Mouse (Mus musculus): ENCODE results near the gene Cdc42ep1. TPM values are rescaled to one million over a fixed set of nuclear protein-coding genes. Genes with fewer than 3 reads are reported as not detected.
"Not testable (repeated sequence)": the region's sequence is repeated elsewhere in the genome, so short reads cannot be mapped to it uniquely, and the experiment has no call there.

The Cdc42ep1 gene
- polyA plus RNA-seq, 1 experiment from 2014 or later: 4.6 TPM

- Histone ChIP-seq H3K4me3 (ENCODE audit: low read depth, low read length) (no peak overlapping the region), H3K27ac (ENCODE audit: low read depth, low read length) (no peak overlapping the region), H3K36me3 (ENCODE audit: control insufficient read depth, insufficient read depth, low read length) (no peaks in the 10 kb centered on the region), H3K27me3 (ENCODE audit: control insufficient read depth, insufficient read depth, low read length) (peaks cover 9% of the 10 kb centered on the region), H3K4me1 (ENCODE audit: control insufficient read depth, insufficient read depth, low read length) (peaks cover 18% of the 10 kb centered on the region; the same call in 1 of the 2 replicates), H3K9ac (replicated peaks; ENCODE audit: low read depth, low read length) (no peak overlapping the region), H3K9me3 (ENCODE audit: control insufficient read depth, low read length) (no peaks in the 10 kb centered on the region), H3K4me2 (ENCODE audit: low read depth, low read length) (0 out of 2 replicates have a peak overlapping the region, but pooled peaks have one; percentile 18)
- no peak for ATAC-seq (ENCODE audit: low read depth)
- 24% methylated on average over 9 of the region's 9 CpGs for WGBS
Measured at GRCm38 (mm10) chr15:78844791-78845190, 2.4 kb downstream of the Cdc42ep1 start.

- no peak for ATAC-seq (ENCODE audit: low read depth)
Measured at GRCm38 (mm10) chr15:78845321-78845720, 2.9 kb downstream of the Cdc42ep1 start.

GRCm38 (mm10) chr15:78845867-78846266 is 3.4 kb downstream of the Cdc42ep1 start:
- Histone ChIP-seq H3K4me1 (ENCODE audit: control insufficient read depth, insufficient read depth, low read length) (peaks cover 13% of the 10 kb centered on the region; the same call in 1 of the 2 replicates), H3K9ac (replicated peaks; ENCODE audit: low read depth, low read length) (no peak overlapping the region), H3K9me3 (ENCODE audit: control insufficient read depth, low read length) (no peaks in the 10 kb centered on the region), H3K27ac (ENCODE audit: low read depth, low read length) (no peak overlapping the region), H3K4me2 (ENCODE audit: low read depth, low read length) (no peak overlapping the region), H3K36me3 (ENCODE audit: control insufficient read depth, insufficient read depth, low read length) (no peaks in the 10 kb centered on the region), H3K4me3 (ENCODE audit: low read depth, low read length) (no peak overlapping the region), H3K27me3 (ENCODE audit: control insufficient read depth, insufficient read depth, low read length) (peaks cover 9% of the 10 kb centered on the region)
- WGBS: 75% methylated on average over 8 of the region's 8 CpGs
- ATAC-seq (ENCODE audit: low read depth): no peak

More at GRCm38 (mm10) chr15:78845321-78845720, 2.9 kb downstream of the Cdc42ep1 start:
- WGBS: 79% methylated on average over 11 of the region's 11 CpGs
- no peak overlapping the region for H3K27ac ChIP-seq (ENCODE audit: low read depth, low read length)
- no peak overlapping the region for H3K4me3 ChIP-seq (ENCODE audit: low read depth, low read length)
- no peak overlapping the region for H3K9ac ChIP-seq (replicated peaks; ENCODE audit: low read depth, low read length)
- H3K4me1 ChIP-seq (ENCODE audit: control insufficient read depth, insufficient read depth, low read length): peaks cover 13% of the 10 kb centered on the region; the same call in 1 of the 2 replicates
- H3K4me2 ChIP-seq (ENCODE audit: low read depth, low read length): 0 out of 2 replicates have a peak overlapping the region, but pooled peaks have one; percentile 4
- peaks cover 9% of the 10 kb centered on the region for H3K27me3 ChIP-seq (ENCODE audit: control insufficient read depth, insufficient read depth, low read length)
- H3K36me3 ChIP-seq (ENCODE audit: control insufficient read depth, insufficient read depth, low read length): no peaks in the 10 kb centered on the region
- H3K9me3 ChIP-seq (ENCODE audit: control insufficient read depth, low read length): no peaks in the 10 kb centered on the region

GRCm38 (mm10) chr15:78846352-78846751 is 3.9 kb downstream of the Cdc42ep1 start:
- H3K9me3 ChIP-seq (ENCODE audit: control insufficient read depth, low read length): no peaks in the 10 kb centered on the region
- H3K4me2 ChIP-seq (ENCODE audit: low read depth, low read length): no peak overlapping the region
- no peak overlapping the region for H3K27ac ChIP-seq (ENCODE audit: low read depth, low read length)
- H3K27me3 ChIP-seq (ENCODE audit: control insufficient read depth, insufficient read depth, low read length): peaks cover 9% of the 10 kb centered on the region
- 73% methylated on average over 8 of the region's 8 CpGs for WGBS
- no peak overlapping the region for H3K9ac ChIP-seq (replicated peaks; ENCODE audit: low read depth, low read length)
- ATAC-seq (ENCODE audit: low read depth): no peak
- no peaks in the 10 kb centered on the region for H3K36me3 ChIP-seq (ENCODE audit: control insufficient read depth, insufficient read depth, low read length)
- H3K4me3 ChIP-seq (ENCODE audit: low read depth, low read length): no peak overlapping the region
- H3K4me1 ChIP-seq (ENCODE audit: control insufficient read depth, insufficient read depth, low read length): peaks cover 12% of the 10 kb centered on the region; the same call in 1 of the 2 replicates

GRCm38 (mm10) chr15:78846805-78847204 is 4.4 kb downstream of the Cdc42ep1 start:
- peaks cover 10% of the 10 kb centered on the region; the same call in 1 of the 2 replicates for H3K4me1 ChIP-seq (ENCODE audit: control insufficient read depth, insufficient read depth, low read length)
- not testable (repeated sequence) for H3K4me3 ChIP-seq (ENCODE audit: low read depth, low read length); H3K36me3 ChIP-seq (ENCODE audit: control insufficient read depth, insufficient read depth, low read length); H3K27ac ChIP-seq (ENCODE audit: low read depth, low read length); H3K9ac ChIP-seq (replicated peaks; ENCODE audit: low read depth, low read length); H3K4me2 ChIP-seq (ENCODE audit: low read depth, low read length); H3K27me3 ChIP-seq (ENCODE audit: control insufficient read depth, insufficient read depth, low read length); H3K9me3 ChIP-seq (ENCODE audit: control insufficient read depth, low read length); ATAC-seq (ENCODE audit: low read depth)
- WGBS: 89% methylated on average over 6 of the region's 7 CpGs

GRCm38 (mm10) chr15:78848467-78848866 is 6.0 kb downstream of the Cdc42ep1 start:
- Histone ChIP-seq H3K27ac (ENCODE audit: low read depth, low read length) (no peak overlapping the region), H3K36me3 (ENCODE audit: control insufficient read depth, insufficient read depth, low read length) (no peaks in the 10 kb centered on the region), H3K9me3 (ENCODE audit: control insufficient read depth, low read length) (no peaks in the 10 kb centered on the region), H3K4me1 (ENCODE audit: control insufficient read depth, insufficient read depth, low read length) (0 out of 2 replicates have a peak, but pooled peaks cover 2% of the 10 kb centered on the region), H3K4me2 (ENCODE audit: low read depth, low read length) (no peak overlapping the region), H3K4me3 (ENCODE audit: low read depth, low read length) (no peak overlapping the region), H3K9ac (replicated peaks; ENCODE audit: low read depth, low read length) (no peak overlapping the region), H3K27me3 (ENCODE audit: control insufficient read depth, insufficient read depth, low read length) (peaks cover 6% of the 10 kb centered on the region; the same call in 1 of the 2 replicates)
- ATAC-seq (ENCODE audit: low read depth): no peak
- WGBS: 38% methylated on average over 5 of the region's 5 CpGs

GRCm38 (mm10) chr15:78849485-78849884 is 7.1 kb downstream of the Cdc42ep1 start:
- 0 out of 2 replicates have a peak, but pooled peaks cover 2% of the 10 kb centered on the region for H3K4me1 ChIP-seq (ENCODE audit: control insufficient read depth, insufficient read depth, low read length)
- H3K36me3 ChIP-seq (ENCODE audit: control insufficient read depth, insufficient read depth, low read length): no peaks in the 10 kb centered on the region
- WGBS: 89% methylated on average over 12 of the region's 12 CpGs
- no peak overlapping the region for H3K4me2 ChIP-seq (ENCODE audit: low read depth, low read length)
- H3K4me3 ChIP-seq (ENCODE audit: low read depth, low read length): no peak overlapping the region
- H3K9ac ChIP-seq (replicated peaks; ENCODE audit: low read depth, low read length): no peak overlapping the region
- no peak overlapping the region for H3K27ac ChIP-seq (ENCODE audit: low read depth, low read length)
- H3K27me3 ChIP-seq (ENCODE audit: control insufficient read depth, insufficient read depth, low read length): no peaks in the 10 kb centered on the region
- no peaks in the 10 kb centered on the region for H3K9me3 ChIP-seq (ENCODE audit: control insufficient read depth, low read length)
- no peak for ATAC-seq (ENCODE audit: low read depth)

GRCm38 (mm10) chr15:78850059-78850824 is 7.8 kb downstream of the Cdc42ep1 start:
- Histone ChIP-seq H3K27ac (ENCODE audit: low read depth, low read length) (no peak overlapping the region), H3K4me3 (ENCODE audit: low read depth, low read length) (no peak overlapping the region), H3K4me1 (ENCODE audit: control insufficient read depth, insufficient read depth, low read length) (0 out of 2 replicates have a peak, but pooled peaks cover 2% of the 10 kb centered on the region), H3K9me3 (ENCODE audit: control insufficient read depth, low read length) (no peaks in the 10 kb centered on the region), H3K27me3 (ENCODE audit: control insufficient read depth, insufficient read depth, low read length) (no peaks in the 10 kb centered on the region), H3K9ac (replicated peaks; ENCODE audit: low read depth, low read length) (no peak overlapping the region), H3K4me2 (ENCODE audit: low read depth, low read length) (no peak overlapping the region), H3K36me3 (ENCODE audit: control insufficient read depth, insufficient read depth, low read length) (no peaks in the 10 kb centered on the region)
- ATAC-seq (ENCODE audit: low read depth): no peak
- WGBS: 71% methylated on average over 15 of the region's 15 CpGs

GRCm38 (mm10) chr15:78850944-78851343 is 8.5 kb downstream of the Cdc42ep1 start:
- ATAC-seq (ENCODE audit: low read depth): no peak

More at GRCm38 (mm10) chr15:78850944-78851343, 8.5 kb downstream of the Cdc42ep1 start:
- H3K27me3 ChIP-seq (ENCODE audit: control insufficient read depth, insufficient read depth, low read length): no peaks in the 10 kb centered on the region
- no peak overlapping the region for H3K4me3 ChIP-seq (ENCODE audit: low read depth, low read length)
- H3K9me3 ChIP-seq (ENCODE audit: control insufficient read depth, low read length): no peaks in the 10 kb centered on the region
- H3K27ac ChIP-seq (ENCODE audit: low read depth, low read length): no peak overlapping the region
- H3K4me2 ChIP-seq (ENCODE audit: low read depth, low read length): no peak overlapping the region
- no peaks in the 10 kb centered on the region for H3K4me1 ChIP-seq (ENCODE audit: control insufficient read depth, insufficient read depth, low read length)
- no peaks in the 10 kb centered on the region for H3K36me3 ChIP-seq (ENCODE audit: control insufficient read depth, insufficient read depth, low read length)
- no peak overlapping the region for H3K9ac ChIP-seq (replicated peaks; ENCODE audit: low read depth, low read length)
- WGBS: 80% methylated on average over 6 of the region's 6 CpGs

All from neural tube, embryonic 14.5 days (tissue).